Mouse (Mus musculus) spleen, adult 2 months (tissue): ENCODE measurements around the gene Cpsf4l.

Experiments used
- CTCF ChIP-seq: fragments of 200-500 bp; IDR thresholded peaks from 2 replicates; pipeline ENCODE4 v1.5.1; 2011; ENCODE audit warnings: mild to moderate bottlenecking, inconsistent platforms; ENCODE audit not compliant: insufficient read depth, insufficient read length, insufficient replicate concordance; ENCODE audit errors: extremely low read depth
- POLR2A ChIP-seq: fragments of 200-500 bp; IDR thresholded peaks from 2 replicates; pipeline ENCODE4 v1.6.1; 2011; ENCODE audit warnings: low read depth, low read length, inconsistent platforms

GRCm38 (mm10) chr11:113748797-113749521, 39.1 kb upstream of the Cpsf4l start:
- no peak for TF ChIP-seq POLR2A
- no peak for TF ChIP-seq CTCF
